Mouse (Mus musculus) right cerebral cortex, postnatal 14 days (tissue): Measurements from ENCODE around the gene Ostm1.

Source experiments
- DNase-seq: peaks from one replicate; pipeline ENCODE4 v3.0.0; 2022

Gene Ostm1

GRCm38 (mm10) chr10:42631754-42632452, 48.3 kb downstream of the Ostm1 start:
- no peak for DNase-seq

- no peak for DNase-seq
Observed at GRCm38 (mm10) chr10:42632453-42633360, 49.1 kb downstream of the Ostm1 start.

- DNase-seq: no peak
Observed at GRCm38 (mm10) chr10:42633361-42634121, 49.9 kb downstream of the Ostm1 start.

- DNase-seq: no peak
Observed at GRCm38 (mm10) chr10:42634122-42634720, 50.6 kb downstream of the Ostm1 start.

- no peak for DNase-seq
Observed at GRCm38 (mm10) chr10:42635046-42635445, 51.4 kb downstream of the Ostm1 start.

GRCm38 (mm10) chr10:42635566-42636359, 52.1 kb downstream of the Ostm1 start:
- DNase-seq: no peak

- DNase-seq: no peak
Observed at GRCm38 (mm10) chr10:42636360-42637182, 52.9 kb downstream of the Ostm1 start.

GRCm38 (mm10) chr10:42637183-42637788, 53.7 kb downstream of the Ostm1 start:
- DNase-seq: peak; percentile 44

- no peak for DNase-seq
Observed at GRCm38 (mm10) chr10:42639856-42640255, 56.2 kb downstream of the Ostm1 start.

GRCm38 (mm10) chr10:42643638-42644037, 60.0 kb downstream of the Ostm1 start:
- DNase-seq: no peak

- DNase-seq: no peak
Observed at GRCm38 (mm10) chr10:42646340-42646739, 62.7 kb downstream of the Ostm1 start.

GRCm38 (mm10) chr10:42661916-42662315, 78.3 kb downstream of the Ostm1 start:
- no peak for DNase-seq

- DNase-seq: no peak
Observed at GRCm38 (mm10) chr10:42669970-42670369, 86.3 kb downstream of the Ostm1 start.

GRCm38 (mm10) chr10:42672798-42673197, 89.2 kb downstream of the Ostm1 start:
- DNase-seq: no peak

- DNase-seq: no peak
Observed at GRCm38 (mm10) chr10:42675571-42675970, 91.9 kb downstream of the Ostm1 start.

- DNase-seq: no peak
Observed at GRCm38 (mm10) chr10:42678331-42678730, 94.7 kb downstream of the Ostm1 start.

GRCm38 (mm10) chr10:42678755-42679364, 95.2 kb downstream of the Ostm1 start:
- DNase-seq: peak; percentile 94

- no peak for DNase-seq
Observed at GRCm38 (mm10) chr10:42679586-42679985, 96.0 kb downstream of the Ostm1 start.

GRCm38 (mm10) chr10:42680582-42681001, 97.0 kb downstream of the Ostm1 start:
- DNase-seq: no peak

GRCm38 (mm10) chr10:42682421-42682820, 98.8 kb downstream of the Ostm1 start:
- no peak for DNase-seq
